Mouse (Mus musculus) hindbrain, postnatal 0 days (tissue): Measurements from ENCODE around the gene Rnf114. TPM values are rescaled to one million over a fixed set of nuclear protein-coding genes. Genes with fewer than 3 reads are reported as not detected.

Experiments
- ATAC-seq: fragments of 200-750 bp; cut with Nextera tagmentation; 2 replicates; pipeline ENCODE4 v1.8.0; 2017; ENCODE audit warnings: mild to moderate bottlenecking, moderate TSS enrichment, moderate library complexity
- DNase-seq: peaks from one replicate; pipeline ENCODE4 v3.0.0-alpha.2; 2015; ENCODE audit warnings: low spot score
- H3K27ac ChIP-seq: fragments of 300-500 bp; sonication (generic); 2 replicates; pipeline ENCODE4 v1.5.1; 2014; ENCODE audit warnings: mild to moderate bottlenecking
- H3K27me3 ChIP-seq: fragments of 300-500 bp; sonication (generic); 2 replicates; pipeline ENCODE4 v1.6.1; 2014; ENCODE audit warnings: low read length, mixed read lengths; ENCODE audit not compliant: insufficient read depth
- H3K36me3 ChIP-seq: fragments of 300-500 bp; sonication (generic); 2 replicates; pipeline ENCODE4 v1.6.1; 2014; ENCODE audit warnings: low read length, mixed read lengths; ENCODE audit not compliant: insufficient read depth
- H3K4me1 ChIP-seq: fragments of 300-500 bp; sonication (generic); 2 replicates; pipeline ENCODE4 v1.6.1; 2014; ENCODE audit warnings: antibody characterized with exemption, low read length, mixed read lengths; ENCODE audit not compliant: insufficient read depth
- H3K4me2 ChIP-seq: fragments of 300-500 bp; sonication (generic); 2 replicates; pipeline ENCODE4 v1.6.1; 2014; ENCODE audit warnings: low read depth, mild to moderate bottlenecking, low read length, moderate library complexity, mixed read lengths
- H3K4me3 ChIP-seq: fragments of 300-500 bp; sonication (generic); 2 replicates; pipeline ENCODE4 v1.5.1; 2014; ENCODE audit warnings: low read length
- H3K9ac ChIP-seq: fragments of 300-500 bp; sonication (generic); replicated peaks from 2 replicates; pipeline ENCODE4 v1.6.1; 2014; ENCODE audit warnings: mild to moderate bottlenecking, low read length, moderate library complexity, mixed read lengths
- H3K9me3 ChIP-seq: fragments of 300-500 bp; sonication (generic); 2 replicates; pipeline ENCODE4 v1.6.1; 2016; ENCODE audit warnings: low read length, mixed read lengths
- CTCF ChIP-seq: IDR thresholded peaks from 2 replicates; pipeline ENCODE4 v1.5.1; 2016; ENCODE audit warnings: antibody characterized with exemption, control low read depth, low read depth
- WGBS: fragments of 180-500 bp; shearing (Covaris S2); extraction: QIAGEN DNeasy Blood & Tissue Kit; methylation state at CpG from one replicate; pipeline ENCODE4 v1.1.7; 2014; 5-methylcytosine and 5-hydroxymethylcytosine counted together
- polyA plus RNA-seq: library from polyadenylated mRNA; unstranded; fragments of >200 nt; fragmentation: Nextera tagmentation; extraction: Ambion mirVana; gene quantifications from 2 replicates; pipeline ENCODE4 v1.2.1, GENCODE M21; 2015
- total RNA-seq: library from RNA; depleted of rRNA; stranded (reverse); fragments of >200 nt; gene quantifications from 2 replicates; pipeline ENCODE4 v1.2.3, GENCODE M21; 2014

Gene Rnf114
- total and polyA plus RNA-seq, 2 experiments from 2014 or later: 85.8 to 89.6 TPM

GRCm38 (mm10) chr2:167508569-167508968, 16.1 kb downstream of the Rnf114 start:
- peaks cover 44% of the 10 kb centered on the region for H3K36me3 ChIP-seq
- TF ChIP-seq CTCF: no peak
- 96% methylated on average over 4 of the region's 4 CpGs for WGBS

GRCm38 (mm10) chr2:167510485-167510884, 18.0 kb downstream of the Rnf114 start:
- Histone ChIP-seq H3K27me3 (no peaks in the 10 kb centered on the region), H3K9me3 (no peaks in the 10 kb centered on the region), H3K9ac (no peak overlapping the region), H3K27ac (no peak overlapping the region), H3K4me3 (no peak overlapping the region), H3K4me1 (no peaks in the 10 kb centered on the region), H3K36me3 (peaks cover 61% of the 10 kb centered on the region), H3K4me2 (no peak overlapping the region)
- TF ChIP-seq CTCF: no peak
- DNase-seq (no peak), ATAC-seq (no peak)
- 88% methylated on average over 3 of the region's 3 CpGs for WGBS

More at GRCm38 (mm10) chr2:167508569-167508968, 16.1 kb downstream of the Rnf114 start:
- peaks cover 11% of the 10 kb centered on the region; the same call in 1 of the 2 replicates for H3K4me1 ChIP-seq
- no peaks in the 10 kb centered on the region for H3K9me3 ChIP-seq
- H3K27me3 ChIP-seq: no peaks in the 10 kb centered on the region
- DNase-seq (no peak), ATAC-seq (no peak)
- no peak overlapping the region for H3K9ac ChIP-seq
- H3K4me3 ChIP-seq: no peak overlapping the region
- H3K4me2 ChIP-seq: no peak overlapping the region
- no peak overlapping the region for H3K27ac ChIP-seq

DNA sequence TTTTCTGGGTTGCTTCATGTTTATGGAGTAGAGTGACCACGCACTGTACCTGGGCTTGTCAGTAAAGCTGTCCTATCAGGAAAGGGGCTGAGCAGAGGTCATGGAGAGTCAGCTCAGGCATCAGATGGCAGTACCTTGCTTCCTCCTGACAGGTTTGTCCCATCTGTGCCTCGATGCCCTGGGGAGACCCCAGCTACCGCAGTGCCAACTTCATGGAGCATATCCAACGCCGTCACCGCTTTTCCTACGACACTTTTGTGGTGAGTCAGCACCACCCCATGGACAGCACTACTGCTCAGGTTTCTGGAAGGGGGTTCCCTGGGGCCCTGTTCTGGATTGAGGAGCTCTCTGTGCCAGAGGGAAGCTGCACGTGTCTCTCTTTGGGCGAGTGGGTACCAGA, 19.9 kb downstream of the Rnf114 start:
- ATAC-seq: peak; percentile 29; the same call in 1 of the 2 replicates
- Histone ChIP-seq H3K27ac (no peak overlapping the region), H3K9ac (no peak overlapping the region), H3K4me2 (no peak overlapping the region), H3K4me1 (no peaks in the 10 kb centered on the region), H3K36me3 (peaks cover 75% of the 10 kb centered on the region), H3K27me3 (no peaks in the 10 kb centered on the region), H3K9me3 (no peaks in the 10 kb centered on the region), H3K4me3 (no peak overlapping the region)
- 83% methylated on average over 9 of the region's 9 CpGs for WGBS
- no peak for TF ChIP-seq CTCF
- no peak for DNase-seq

DNA sequence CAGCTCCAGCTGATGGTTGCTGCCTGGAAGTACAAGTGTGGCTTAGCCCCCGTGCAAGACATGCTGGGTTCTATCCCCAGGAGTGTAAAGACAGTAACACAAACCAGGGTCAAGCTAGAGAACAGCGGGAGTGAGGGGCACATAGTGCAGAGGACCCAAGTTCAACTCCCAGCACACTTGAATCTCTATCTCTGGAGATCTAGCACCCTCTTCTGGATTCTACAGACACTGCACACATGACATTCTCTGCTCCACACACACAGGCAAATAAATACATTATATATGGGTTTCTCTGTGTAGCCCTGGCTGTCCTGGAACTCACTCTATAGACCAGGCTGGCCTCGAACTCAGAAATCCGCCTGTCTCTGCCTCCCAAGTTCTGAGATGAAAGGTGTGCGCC, 20.5 kb downstream of the Rnf114 start:
- no peaks in the 10 kb centered on the region for H3K4me1 ChIP-seq
- H3K4me2 ChIP-seq: no peak overlapping the region
- no peak overlapping the region for H3K4me3 ChIP-seq
- H3K9ac ChIP-seq: no peak overlapping the region
- H3K9me3 ChIP-seq: no peaks in the 10 kb centered on the region
- H3K27me3 ChIP-seq: no peaks in the 10 kb centered on the region
- H3K27ac ChIP-seq: no peak overlapping the region
- ATAC-seq (no peak), DNase-seq (peak; percentile 20)
- 86% methylated on average over 5 of the region's 5 CpGs for WGBS
- H3K36me3 ChIP-seq: peaks cover 80% of the 10 kb centered on the region
- TF ChIP-seq CTCF: peak; percentile 57

- Histone ChIP-seq H3K4me1 (no peaks in the 10 kb centered on the region), H3K27ac (no peak overlapping the region), H3K36me3 (peaks cover 71% of the 10 kb centered on the region), H3K4me3 (no peak overlapping the region), H3K9ac (no peak overlapping the region), H3K9me3 (no peaks in the 10 kb centered on the region), H3K27me3 (no peaks in the 10 kb centered on the region), H3K4me2 (no peak overlapping the region)
- no peak for TF ChIP-seq CTCF
- WGBS: 98% methylated on average over 4 of the region's 4 CpGs
- DNase-seq (no peak), ATAC-seq (no peak)
Observed at GRCm38 (mm10) chr2:167514641-167515040, 22.2 kb downstream of the Rnf114 start.

DNA sequence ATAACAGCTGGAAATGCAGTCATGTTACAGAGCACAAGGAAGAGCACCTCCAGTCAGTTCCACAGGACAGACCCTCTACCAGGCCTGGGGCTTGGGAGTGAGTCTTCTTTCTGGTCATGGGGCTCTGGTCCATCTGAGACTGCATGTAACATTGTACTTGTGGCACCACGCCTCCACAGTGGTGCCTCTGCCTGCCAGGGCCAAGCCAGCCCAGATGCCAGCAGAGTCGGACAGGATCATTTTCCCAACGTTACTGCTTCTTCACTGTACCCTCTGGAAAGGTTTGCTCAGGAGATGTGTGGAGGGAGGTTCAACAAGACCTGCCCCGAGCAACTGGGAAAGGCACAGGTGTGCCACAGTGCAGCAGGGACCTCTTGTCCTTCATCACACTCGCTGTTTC, 23.2 kb downstream of the Rnf114 start:
- WGBS: 90% methylated on average over 5 of the region's 5 CpGs
- no peak for TF ChIP-seq CTCF
- Histone ChIP-seq H3K4me2 (no peak overlapping the region), H3K27me3 (no peaks in the 10 kb centered on the region), H3K9ac (no peak overlapping the region), H3K9me3 (no peaks in the 10 kb centered on the region), H3K4me3 (no peak overlapping the region), H3K27ac (no peak overlapping the region), H3K36me3 (peaks cover 67% of the 10 kb centered on the region), H3K4me1 (no peaks in the 10 kb centered on the region)
- DNase-seq (no peak), ATAC-seq (no peak)

- TF ChIP-seq CTCF: peak; percentile 56
- 75% methylated on average over 5 of the region's 5 CpGs for WGBS
- DNase-seq (no peak), ATAC-seq (no peak)
- Histone ChIP-seq H3K4me2 (no peak overlapping the region), H3K27ac (no peak overlapping the region), H3K27me3 (no peaks in the 10 kb centered on the region), H3K9me3 (no peaks in the 10 kb centered on the region), H3K36me3 (peaks cover 30% of the 10 kb centered on the region), H3K4me1 (no peaks in the 10 kb centered on the region), H3K4me3 (no peak overlapping the region), H3K9ac (no peak overlapping the region)
Observed at GRCm38 (mm10) chr2:167519606-167520252, 27.3 kb downstream of the Rnf114 start.
